Mouse (Mus musculus) liver, adult 2 months (tissue): ENCODE results near the gene Ypel1. TPM values are rescaled to one million over a fixed set of nuclear protein-coding genes. Genes with fewer than 3 reads are reported as not detected.
A peak's percentile ranks its signal among the peaks of the same experiment; 100 is the strongest.

ENCODE experiments used
- DNase-seq: peaks from one replicate; pipeline ENCODE4 v3.0.0-alpha.2; 2011; ENCODE audit warnings: low read depth, low spot score; ENCODE audit errors: extremely low read depth
- H3K27ac ChIP-seq: fragments of 200-500 bp; replicated peaks from 2 replicates; pipeline ENCODE4 v1.5.1; 2012; ENCODE audit warnings: low read depth, mild to moderate bottlenecking, control low read depth, inconsistent platforms, low read length; ENCODE audit not compliant: insufficient read depth
- H3K27me3 ChIP-seq: fragments of 200-500 bp; 2 replicates; pipeline ENCODE4 v1.6.1; 2012; ENCODE audit warnings: mild to moderate bottlenecking, moderate library complexity, low read length, inconsistent platforms; ENCODE audit not compliant: control insufficient read depth, insufficient read depth
- H3K36me3 ChIP-seq: fragments of 200-500 bp; 2 replicates; pipeline ENCODE4 v1.6.1; 2012; ENCODE audit warnings: low read length, inconsistent platforms; ENCODE audit not compliant: control insufficient read depth, insufficient read depth
- H3K4me1 ChIP-seq: fragments of 200-500 bp; 2 replicates; pipeline ENCODE4 v1.6.1; 2011; ENCODE audit warnings: low read length; ENCODE audit not compliant: control insufficient read depth, insufficient read depth
- H3K4me3 ChIP-seq: fragments of 200-500 bp; 2 replicates; pipeline ENCODE4 v1.5.1; 2011; ENCODE audit warnings: low read depth, mild to moderate bottlenecking, control low read depth, low read length, moderate library complexity; ENCODE audit not compliant: insufficient read depth
- H3K79me2 ChIP-seq: fragments of 200-500 bp; 2 replicates; pipeline ENCODE4 v1.6.1; 2012; ENCODE audit warnings: inconsistent platforms, mild to moderate bottlenecking, low read length, moderate library complexity; ENCODE audit not compliant: control insufficient read depth, insufficient read depth
- H3K9ac ChIP-seq: fragments of 200-500 bp; 2 replicates; pipeline ENCODE4 v1.6.1; 2012; ENCODE audit warnings: low read depth, mild to moderate bottlenecking, control low read depth, inconsistent platforms, low read length
- CTCF ChIP-seq: fragments of 200-500 bp; IDR thresholded peaks from 2 replicates; pipeline ENCODE4 v1.5.1; 2011; ENCODE audit warnings: low read depth, low read length, control low read depth
- POLR2A ChIP-seq: fragments of 200-500 bp; IDR thresholded peaks from 2 replicates; pipeline ENCODE4 v1.6.1; 2011; ENCODE audit warnings: low read length, control low read depth; ENCODE audit not compliant: insufficient read depth; ENCODE audit errors: extremely low read depth
- WGBS: fragments of 180-500 bp; shearing (Covaris S2); methylation state at CpG from one replicate; pipeline ENCODE4 v1.1.7; 2018; 5-methylcytosine and 5-hydroxymethylcytosine counted together
- polyA plus RNA-seq: library from polyadenylated mRNA; depleted of rRNA; stranded (reverse); fragments of >200 nt; gene quantifications from 2 replicates; pipeline ENCODE4 v1.2.3, GENCODE M21; 2012
- total RNA-seq: library from RNA; depleted of rRNA; stranded (reverse); fragments of >200 nt; gene quantifications from 2 replicates; pipeline ENCODE4 v1.2.3, GENCODE M21; 2014

Gene Ypel1
- total and polyA plus RNA-seq, 2 experiments = 0.43 to 0.55 TPM

- Histone ChIP-seq H3K27ac (no peak overlapping the region), H3K4me3 (no peak overlapping the region), H3K9ac (no peak overlapping the region), H3K36me3 (no peaks in the 10 kb centered on the region), H3K27me3 (no peaks in the 10 kb centered on the region), H3K4me1 (no peaks in the 10 kb centered on the region), H3K79me2 (no peaks in the 10 kb centered on the region)
- TF ChIP-seq POLR2A = no peak
- TF ChIP-seq CTCF = no peak
- 90% methylated on average over 3 of the region's 3 CpGs for WGBS
- no peak for DNase-seq
Measured at GRCm38 (mm10) chr16:17055584-17055983, 13.9 kb upstream of the Ypel1 start.

GRCm38 (mm10) chr16:17062338-17062737 lies 7.2 kb upstream of the Ypel1 start:
- Histone ChIP-seq H3K9ac (no peak overlapping the region), H3K27me3 (no peaks in the 10 kb centered on the region), H3K79me2 (no peaks in the 10 kb centered on the region), H3K36me3 (no peaks in the 10 kb centered on the region), H3K27ac (no peak overlapping the region), H3K4me3 (no peak overlapping the region), H3K4me1 (no peaks in the 10 kb centered on the region)
- 76% methylated on average over 1 of the region's 1 CpGs for WGBS
- TF ChIP-seq POLR2A = no peak
- no peak for DNase-seq

- Histone ChIP-seq H3K79me2 (no peaks in the 10 kb centered on the region), H3K27ac (no peak overlapping the region), H3K9ac (no peak overlapping the region), H3K27me3 (no peaks in the 10 kb centered on the region), H3K4me3 (no peak overlapping the region), H3K36me3 (no peaks in the 10 kb centered on the region), H3K4me1 (no peaks in the 10 kb centered on the region)
- DNase-seq = peak; percentile 24
- no peak for TF ChIP-seq POLR2A
- no peak for TF ChIP-seq CTCF
- 84% methylated on average over 2 of the region's 2 CpGs for WGBS
Measured at GRCm38 (mm10) chr16:17067552-17067951, 1.9 kb upstream of the Ypel1 start.

GRCm38 (mm10) chr16:17070716-17071115 lies 1.2 kb downstream of the Ypel1 start:
- Histone ChIP-seq H3K27ac (no peak overlapping the region), H3K36me3 (no peaks in the 10 kb centered on the region), H3K79me2 (no peaks in the 10 kb centered on the region), H3K4me1 (no peaks in the 10 kb centered on the region), H3K27me3 (no peaks in the 10 kb centered on the region), H3K9ac (no peak overlapping the region), H3K4me3 (no peak overlapping the region; the same call in 1 of the 2 replicates)
- WGBS = 51% methylated on average over 6 of the region's 6 CpGs
- TF ChIP-seq CTCF (no peak), POLR2A (no peak)
- DNase-seq = no peak

- WGBS = 93% methylated on average over 7 of the region's 7 CpGs
- no peaks in the 10 kb centered on the region for H3K27me3 ChIP-seq
- no peak overlapping the region for H3K4me3 ChIP-seq
- H3K4me1 ChIP-seq = no peaks in the 10 kb centered on the region
- H3K79me2 ChIP-seq = no peaks in the 10 kb centered on the region
- H3K27ac ChIP-seq = no peak overlapping the region
- no peak overlapping the region for H3K9ac ChIP-seq
- no peaks in the 10 kb centered on the region for H3K36me3 ChIP-seq
- TF ChIP-seq CTCF (no peak), POLR2A (no peak)
- no peak for DNase-seq
Measured at GRCm38 (mm10) chr16:17073000-17073399, 3.5 kb downstream of the Ypel1 start.

GRCm38 (mm10) chr16:17076301-17076700 lies 6.8 kb downstream of the Ypel1 start:
- no peaks in the 10 kb centered on the region for H3K36me3 ChIP-seq
- H3K4me3 ChIP-seq = no peak overlapping the region
- no peak for DNase-seq
- no peaks in the 10 kb centered on the region for H3K4me1 ChIP-seq
- TF ChIP-seq CTCF (no peak), POLR2A (no peak)
- 96% methylated on average over 2 of the region's 2 CpGs for WGBS
- H3K27me3 ChIP-seq = no peaks in the 10 kb centered on the region
- no peak overlapping the region for H3K27ac ChIP-seq
- no peak overlapping the region for H3K9ac ChIP-seq
- H3K79me2 ChIP-seq = no peaks in the 10 kb centered on the region
